In the genomic region with DNA sequence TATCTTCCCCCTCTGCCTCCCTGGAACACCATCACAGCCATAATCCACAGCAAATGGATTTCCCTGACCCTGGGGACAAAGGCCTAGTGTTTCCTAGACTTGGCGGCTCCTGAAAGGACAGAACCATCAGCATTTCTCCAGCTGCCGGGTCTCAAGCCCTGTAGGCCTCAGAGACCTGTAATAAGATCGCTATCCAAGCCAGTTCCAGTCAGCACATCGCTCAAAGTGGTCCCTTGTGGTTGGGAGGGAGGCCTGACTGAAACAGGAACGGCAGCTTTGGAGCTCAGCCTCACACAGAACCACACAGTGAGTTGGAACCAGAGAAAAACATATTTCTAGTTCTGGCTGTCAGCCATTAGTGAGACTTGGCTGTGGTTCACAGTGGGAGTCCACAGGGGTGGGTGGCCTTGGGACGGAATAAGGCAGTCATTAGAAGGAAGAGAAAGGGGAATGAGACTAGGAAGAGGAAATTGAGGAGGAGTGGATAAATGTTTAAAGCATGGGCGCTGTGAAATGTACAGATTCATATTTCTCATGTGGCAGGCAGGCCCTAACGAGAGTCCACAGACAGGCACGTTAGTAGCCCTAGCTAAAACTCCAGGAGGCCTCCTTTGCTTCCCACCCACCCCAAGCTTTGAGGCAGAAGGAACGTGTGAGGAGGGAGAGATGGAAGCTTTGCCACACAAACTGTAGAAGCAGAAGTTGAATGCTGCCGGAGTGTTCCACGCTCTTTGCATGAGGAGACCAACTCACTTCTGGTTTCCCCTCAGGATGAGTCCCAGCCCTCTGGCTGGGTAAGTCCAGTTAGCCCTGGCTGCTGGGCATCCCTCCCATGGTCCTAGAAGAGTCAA, we compare ENCODE assay signal across 8 mouse cellular contexts. TPM values are rescaled to one million over a fixed set of nuclear protein-coding genes. Genes with fewer than 3 reads are reported as not detected.
DNase-seq lines count a peak whose midpoint lies in the region; ATAC-seq and TF ChIP-seq lines count a peak whose summit lies in the region.

No protein-coding gene starts in this region.

- no peaks in the 10 kb centered on the region for H3K9me3 ChIP-seq in lung, embryonic 14.5 days (ENCODE audit: low read depth, low read length)
- H3K9me3 ChIP-seq in forebrain, embryonic 15.5 days: no peaks in the 10 kb centered on the region
- no peaks in the 10 kb centered on the region for H3K9me3 ChIP-seq in liver, embryonic 13.5 days (replicated peaks)

- peaks cover 52% of the 10 kb centered on the region for H3K4me1 ChIP-seq in lung, embryonic 14.5 days (ENCODE audit: insufficient read depth)
- H3K4me1 ChIP-seq in lung, adult 2 months (ENCODE audit: control insufficient read depth, insufficient read depth, low read length): no peaks in the 10 kb centered on the region
- peaks cover 38% of the 10 kb centered on the region for H3K4me1 ChIP-seq in forebrain, embryonic 15.5 days
- H3K4me1 ChIP-seq in liver, embryonic 13.5 days (replicated peaks): peaks cover 15% of the 10 kb centered on the region; the same call in 1 of the 2 replicates

- ATAC-seq in lung, embryonic 14.5 days (ENCODE audit: insufficient read depth): peak; percentile 85
- ATAC-seq in forebrain, embryonic 15.5 days (replicated peaks): no peak
- no peak for ATAC-seq in liver, embryonic 13.5 days (ENCODE audit: low read depth)

- TF ChIP-seq CTCF in lung, embryonic 14.5 days (IDR thresholded peaks at IDR 0.05; ENCODE audit: low read depth): peak; percentile 18; the same call in 1 of the 2 replicates
- no peak for TF ChIP-seq CTCF in lung, adult 2 months (IDR thresholded peaks at IDR 0.05; ENCODE audit: insufficient read depth, low read length)

- intact Hi-C loops in heart, postnatal 10 days (cut with DNase I): no loop called here

- H3K4me3 ChIP-seq in lung, embryonic 14.5 days (ENCODE audit: low read depth, low read length): no peak overlapping the region
- H3K4me3 ChIP-seq in lung, adult 2 months (replicated peaks; ENCODE audit: extremely low read depth, low read depth, low read length): no peak overlapping the region
- no peak overlapping the region for H3K4me3 ChIP-seq in forebrain, embryonic 15.5 days
- H3K4me3 ChIP-seq in liver, embryonic 13.5 days (replicated peaks): no peak overlapping the region

- DNase-seq in lung, embryonic 14.5 days: peak; percentile 96
- no peak for DNase-seq in lung, adult 2 months
- DNase-seq in heart, postnatal 10 days: peak; percentile 88 to 89
- peak; percentile 77 for DNase-seq in kidney, postnatal 10 days
- no peak for DNase-seq in liver, embryonic 13.5 days
- DNase-seq in right cerebral cortex, postnatal 10 days (ENCODE audit: low spot score in 2 of 2): peak; percentile 75 to 85
- DNase-seq in thymus, postnatal 4 days: no peak

- no peaks in the 10 kb centered on the region for H3K27me3 ChIP-seq in lung, embryonic 14.5 days (ENCODE audit: insufficient read depth, low read length)
- no peaks in the 10 kb centered on the region for H3K27me3 ChIP-seq in forebrain, embryonic 15.5 days
- no peaks in the 10 kb centered on the region for H3K27me3 ChIP-seq in liver, embryonic 13.5 days

- TF ChIP-seq POLR2A in lung, adult 2 months (IDR thresholded peaks at IDR 0.05; ENCODE audit: borderline replicate concordance, extremely low read depth, low read depth, low read length): no peak

- WGBS in lung, embryonic 14.5 days: 32% methylated on average over 12 of the region's 12 CpGs
- WGBS in lung, adult 2 months: 53% methylated on average over 12 of the region's 12 CpGs
- WGBS in forebrain, embryonic 15.5 days: 44% methylated on average over 12 of the region's 12 CpGs
- WGBS in liver, embryonic 13.5 days (ENCODE audit: insufficient replicate concordance): 51% methylated on average over 12 of the region's 12 CpGs

- H3K36me3 ChIP-seq in lung, embryonic 14.5 days (ENCODE audit: insufficient read depth): no peaks in the 10 kb centered on the region
- H3K36me3 ChIP-seq in forebrain, embryonic 15.5 days: no peaks in the 10 kb centered on the region
- no peaks in the 10 kb centered on the region for H3K36me3 ChIP-seq in liver, embryonic 13.5 days

- H3K27ac ChIP-seq in lung, embryonic 14.5 days (ENCODE audit: low read depth): peak overlapping the region; percentile 97
- H3K27ac ChIP-seq in forebrain, embryonic 15.5 days (replicated peaks): peak overlapping the region; percentile 74
- H3K27ac ChIP-seq in liver, embryonic 13.5 days: peak overlapping the region; percentile 13; the same call in 1 of the 2 replicates

- 0 out of 2 replicates have a peak overlapping the region, but pooled peaks have one; percentile 7 for H3K9ac ChIP-seq in lung, embryonic 14.5 days
- H3K9ac ChIP-seq in forebrain, embryonic 15.5 days (replicated peaks): peak overlapping the region; percentile 4; the same call in 1 of the 2 replicates
- H3K9ac ChIP-seq in liver, embryonic 13.5 days: no peak overlapping the region

- no peak overlapping the region for H3K4me2 ChIP-seq in lung, embryonic 14.5 days
- no peak overlapping the region for H3K4me2 ChIP-seq in forebrain, embryonic 15.5 days (replicated peaks)
- H3K4me2 ChIP-seq in liver, embryonic 13.5 days: no peak overlapping the region

RNA-seq across cellular contexts. Expression of gene Phc2, which starts 43.7 kb away (rescaled TPM):
- 99.0 and 107 TPM in 2 replicates for polyA plus RNA-seq in lung, embryonic 14.5 days (2014; fragmentation: Nextera tagmentation; extraction: Ambion mirVana)
- polyA plus RNA-seq in lung, adult 2 months (2012; rRNA removed): 125 and 126 TPM in 2 replicates
- 88.3 and 102 TPM in 2 replicates for polyA plus RNA-seq in forebrain, embryonic 15.5 days (2015; fragmentation: Nextera tagmentation; extraction: Ambion mirVana)
- total RNA-seq in heart, postnatal 10 days (2021): 10 to 100 TPM; 68.1 to 70.8 TPM
- polyA plus RNA-seq in liver, embryonic 13.5 days (2015; fragmentation: Nextera tagmentation; extraction: Ambion mirVana): 9.9 and 12.9 TPM in 2 replicates

RNA-seq across cellular contexts. Expression of gene A3galt2, which starts 56.9 kb away (rescaled TPM):
- 0.17 and 0.30 TPM in 2 replicates for polyA plus RNA-seq in lung, embryonic 14.5 days (2014; fragmentation: Nextera tagmentation; extraction: Ambion mirVana)
- 0.34 and 0.58 TPM in 2 replicates for polyA plus RNA-seq in lung, adult 2 months (2012; rRNA removed)
- 0.45 and 0.61 TPM in 2 replicates for polyA plus RNA-seq in forebrain, embryonic 15.5 days (2015; fragmentation: Nextera tagmentation; extraction: Ambion mirVana)
- total RNA-seq in heart, postnatal 10 days (2021): under 1 TPM; 0.12 to 0.29 TPM
- not detected in 2 replicates for polyA plus RNA-seq in liver, embryonic 13.5 days (2015; fragmentation: Nextera tagmentation; extraction: Ambion mirVana)

Comparison
In these comparisons a context has a peak if more than half of its experiments do, and no peak if none do; other contexts are left out.
1. DNase-seq: peak in lung, embryonic 14.5 days (single experiment), heart, postnatal 10 days (2 of 2), kidney, postnatal 10 days (single experiment) and right cerebral cortex, postnatal 10 days (2 of 2); none in lung, adult 2 months (single experiment), liver, embryonic 13.5 days (single experiment) and thymus, postnatal 4 days (single experiment).
2. H3K27ac ChIP-seq: peak in every context shown above with its lines; median percentile 97 in lung, embryonic 14.5 days; 74 in forebrain, embryonic 15.5 days; 13 in liver, embryonic 13.5 days.